Mouse (Mus musculus): ENCODE data around the gene Gm11011.
"Not testable (repeated sequence)": the region's sequence is repeated elsewhere in the genome, so short reads cannot be mapped to it uniquely, and the experiment has no call there.

The Gm11011 gene

DNA sequence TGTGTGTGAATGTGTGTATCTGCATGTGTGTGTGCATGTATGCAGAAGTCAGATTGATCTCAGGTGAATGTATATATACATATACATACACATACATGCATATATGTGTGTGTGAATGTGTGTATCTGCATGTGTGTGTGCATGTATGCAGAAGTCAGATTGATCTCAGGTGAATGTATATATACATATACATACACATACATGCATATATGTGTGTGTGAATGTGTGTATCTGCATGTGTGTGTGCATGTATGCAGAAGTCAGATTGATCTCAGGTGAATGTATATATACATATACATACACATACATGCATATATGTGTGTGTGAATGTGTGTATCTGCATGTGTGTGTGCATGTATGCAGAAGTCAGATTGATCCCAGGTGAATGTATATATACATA lies at the start of gene Gm11011:
Gm11011 (minus strand) TSS at position 101 of the 400 bp plus-strand sequence.
- not testable (repeated sequence) for DNase-seq (ENCODE audit: low read depth in 1 of 2, low spot score in 2 of 2)

DNA sequence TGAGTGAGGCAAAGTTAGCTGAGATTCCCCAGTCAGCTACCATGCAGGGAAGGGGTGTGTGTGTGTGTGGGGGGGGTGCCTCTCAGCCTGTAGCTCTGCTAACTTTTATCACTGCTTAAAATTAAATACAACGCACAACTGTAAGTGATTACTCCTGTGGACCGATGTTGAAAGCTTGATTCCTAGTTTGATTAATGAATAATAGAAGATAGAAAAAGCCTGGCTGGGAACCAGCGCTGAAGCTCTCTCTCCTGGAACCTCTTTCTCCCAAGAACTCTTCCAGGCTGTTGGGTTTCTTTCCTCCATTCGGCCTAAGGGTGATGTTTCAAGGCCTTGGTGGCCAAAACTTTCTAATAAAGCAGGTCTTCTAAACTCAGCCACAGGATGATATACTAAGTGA lies 48.9 kb upstream of the Gm11011 start:
- no peak for DNase-seq (ENCODE audit: low read depth in 1 of 2, low spot score in 2 of 2)

DNA sequence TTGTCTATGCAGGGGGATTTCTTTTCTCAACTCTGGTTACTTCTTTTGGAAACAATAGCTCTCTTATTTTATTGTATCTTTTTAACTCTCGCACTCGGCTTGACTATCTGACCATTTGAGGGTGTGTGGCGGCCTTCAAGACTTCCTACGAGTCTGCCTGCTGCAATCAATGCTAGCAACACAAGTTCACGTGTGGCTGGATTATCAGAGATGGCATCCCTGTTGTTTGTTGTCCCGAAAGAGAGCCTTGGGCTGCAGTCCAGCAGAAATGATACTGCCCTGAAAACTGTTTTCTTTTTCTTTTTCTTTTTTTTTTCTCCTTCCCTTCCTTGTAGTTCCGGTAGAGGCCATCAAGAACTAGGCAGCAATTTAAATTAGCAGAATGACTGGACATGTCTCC lies 47.9 kb upstream of the Gm11011 start:
- no peak for DNase-seq (ENCODE audit: low read depth in 1 of 2, low spot score in 2 of 2)

DNA sequence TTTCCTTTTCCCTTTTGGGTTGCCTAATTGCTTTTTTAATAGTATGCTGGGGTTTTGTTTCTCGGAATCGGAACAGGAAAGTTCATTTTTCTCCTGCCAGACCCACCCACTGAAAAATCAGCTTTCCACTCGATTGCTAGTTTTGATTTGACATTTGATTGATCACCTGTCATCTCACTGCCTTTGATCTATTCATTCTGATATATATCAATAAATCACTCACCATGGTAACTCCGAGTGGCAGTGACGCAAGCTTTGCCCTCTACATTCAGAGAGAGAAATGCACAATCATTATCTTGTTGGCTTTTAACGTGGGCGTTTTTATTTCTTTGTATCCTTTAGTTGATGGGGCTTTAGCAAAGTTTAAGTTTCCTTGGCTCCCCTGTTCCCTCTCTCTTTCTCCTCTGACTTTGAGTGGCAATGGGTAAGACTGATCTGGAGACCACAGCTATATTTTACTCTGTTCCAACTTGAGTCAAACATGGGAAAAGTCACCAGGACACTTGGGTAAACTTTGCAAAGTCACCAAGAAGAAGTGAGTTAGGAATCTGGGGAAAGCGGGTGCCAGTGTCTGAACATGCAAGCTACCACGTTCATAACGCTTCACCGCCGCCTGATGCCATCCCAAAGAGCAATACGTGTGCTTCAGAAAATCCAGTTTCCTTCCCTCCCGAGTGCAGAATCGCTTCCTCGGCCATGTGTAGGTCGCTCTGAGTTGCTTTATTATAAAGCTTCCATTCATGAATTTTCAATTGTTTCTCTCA lies 47.3 kb upstream of the Gm11011 start:
- DNase-seq (ENCODE audit: low read depth in 1 of 2, low spot score in 2 of 2): no peak

DNA sequence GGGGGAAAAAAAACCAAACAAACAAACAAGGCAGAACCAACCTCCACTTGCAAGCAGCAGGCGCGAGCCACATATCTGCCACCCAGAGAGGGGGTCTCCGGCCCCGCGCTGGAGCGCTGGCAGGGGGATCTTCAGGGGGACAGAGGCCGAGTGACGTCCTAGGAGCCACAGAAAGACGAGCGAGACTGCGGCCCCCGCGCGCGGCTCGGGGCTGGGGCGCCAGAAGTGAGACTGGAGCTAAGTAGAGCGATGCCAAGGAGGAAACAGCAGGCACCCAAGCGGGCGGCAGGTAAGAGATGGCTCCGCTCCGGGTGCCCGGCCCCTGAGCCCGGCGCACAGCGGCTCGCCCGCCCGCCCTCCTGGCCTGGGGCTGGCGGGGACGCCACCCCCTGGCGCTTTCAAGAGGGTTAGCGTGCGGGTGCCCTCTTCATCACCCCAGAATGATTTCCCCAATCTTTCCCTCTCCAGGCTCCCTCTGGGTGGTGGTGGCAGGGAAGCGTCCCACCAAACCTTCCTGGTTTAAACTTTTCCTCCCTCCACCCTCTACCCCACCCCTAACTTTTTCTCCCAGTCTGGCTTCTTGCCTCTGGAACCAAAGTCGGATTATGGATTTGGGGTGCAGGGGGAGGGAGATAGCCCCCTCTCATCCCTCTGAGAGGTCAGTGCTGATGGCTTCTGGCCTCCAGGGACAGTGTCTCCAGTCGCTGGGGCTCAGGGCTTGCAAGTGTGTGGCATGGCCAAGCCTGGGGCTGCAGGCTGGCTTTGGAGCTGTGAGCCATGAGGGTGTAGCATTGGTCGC lies 46.1 kb upstream of the Gm11011 start:
- no peak for DNase-seq (ENCODE audit: low read depth in 1 of 2, low spot score in 2 of 2)

DNA sequence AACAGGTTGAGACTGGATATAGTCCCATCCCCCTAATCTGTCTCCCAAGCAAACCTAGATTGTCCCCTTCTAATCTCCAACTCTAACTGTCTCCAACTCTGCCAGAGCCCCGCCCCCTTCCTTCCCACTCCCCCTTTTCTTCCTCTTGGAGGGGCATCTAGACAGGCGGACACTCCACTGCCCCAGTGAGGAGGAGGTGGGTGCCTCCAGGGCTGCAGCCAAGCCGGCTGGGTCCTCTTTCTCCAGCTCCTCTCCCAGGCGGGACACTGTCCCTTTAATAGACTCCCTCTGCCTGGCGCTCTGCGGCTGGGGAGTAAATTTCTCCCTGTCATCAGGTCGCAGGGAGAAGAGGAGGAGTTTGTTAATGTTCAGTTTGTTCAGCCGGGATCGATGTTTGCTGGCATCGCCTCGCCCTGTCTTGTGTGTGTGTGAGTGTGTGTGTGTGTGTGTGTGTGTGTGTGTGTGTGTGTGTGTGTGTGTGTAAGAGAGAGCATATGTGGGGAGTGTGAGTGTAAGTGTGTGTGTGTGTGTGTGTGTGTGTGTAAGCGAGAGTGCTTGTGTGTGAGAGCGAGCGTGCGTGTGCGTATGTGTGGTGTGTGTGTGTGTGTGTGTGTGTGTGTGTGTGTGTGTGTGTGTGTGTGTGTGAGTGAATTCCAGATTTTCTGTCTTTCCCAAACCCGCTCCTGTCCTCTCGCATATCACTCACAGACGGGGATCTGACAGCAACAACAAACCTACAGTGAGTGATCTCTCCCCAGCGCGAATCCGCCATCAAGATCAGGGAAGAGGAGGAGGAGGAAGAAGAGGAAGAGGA lies 45.0 kb upstream of the Gm11011 start, which contains the start of gene Tshz2:
Tshz2 (plus strand) TSS at position 676 of the 814 bp plus-strand sequence.
- no peak for DNase-seq (ENCODE audit: low read depth in 1 of 2, low spot score in 2 of 2)

DNA sequence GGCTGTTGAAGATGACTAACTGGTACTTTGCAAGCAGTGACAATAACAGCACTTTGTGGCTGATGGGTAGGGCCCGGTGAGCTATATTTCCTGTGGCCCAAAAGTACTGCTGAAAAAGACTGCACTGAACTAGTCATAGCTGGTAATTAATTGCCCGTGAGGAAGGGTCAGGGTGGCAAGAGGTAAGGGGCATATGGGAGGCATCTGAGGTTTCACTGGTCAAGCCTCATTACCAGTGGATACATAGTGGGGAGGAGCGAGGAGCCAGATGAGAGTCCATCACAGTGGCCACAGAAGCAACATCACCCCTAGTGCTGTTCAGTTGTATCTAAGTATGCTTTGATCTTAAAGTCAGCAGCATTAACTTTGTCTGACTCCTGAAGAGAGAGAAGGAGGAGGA lies 42.5 kb upstream of the Gm11011 start:
- DNase-seq (ENCODE audit: low read depth in 1 of 2, low spot score in 2 of 2): no peak

DNA sequence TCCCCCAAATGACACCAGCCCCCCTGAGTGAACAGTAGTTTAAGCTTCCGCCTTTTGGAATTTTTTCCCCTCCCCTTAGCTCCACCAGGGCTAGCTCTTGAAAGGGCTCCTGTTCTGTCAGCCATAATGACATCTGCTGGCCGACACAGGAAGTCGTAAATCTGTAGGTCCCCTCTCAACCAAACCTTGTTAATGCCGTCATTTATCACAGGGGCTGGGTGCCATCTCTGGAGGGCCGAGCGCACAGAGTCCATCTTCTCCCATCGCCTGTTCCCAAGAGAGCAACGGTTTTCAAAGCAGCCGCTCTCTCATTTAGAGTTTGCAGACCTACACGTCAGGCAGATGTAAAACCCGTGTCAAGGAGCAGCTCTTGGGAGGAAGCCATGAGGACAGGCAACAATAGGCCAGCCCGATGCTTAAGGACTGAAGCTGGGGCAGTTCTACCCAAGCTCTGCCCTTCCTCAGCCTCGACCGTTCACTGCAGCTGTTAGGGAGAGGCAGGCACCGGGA lies 33.7 kb upstream of the Gm11011 start:
- no peak for DNase-seq (ENCODE audit: low read depth in 1 of 2, low spot score in 2 of 2)

DNA sequence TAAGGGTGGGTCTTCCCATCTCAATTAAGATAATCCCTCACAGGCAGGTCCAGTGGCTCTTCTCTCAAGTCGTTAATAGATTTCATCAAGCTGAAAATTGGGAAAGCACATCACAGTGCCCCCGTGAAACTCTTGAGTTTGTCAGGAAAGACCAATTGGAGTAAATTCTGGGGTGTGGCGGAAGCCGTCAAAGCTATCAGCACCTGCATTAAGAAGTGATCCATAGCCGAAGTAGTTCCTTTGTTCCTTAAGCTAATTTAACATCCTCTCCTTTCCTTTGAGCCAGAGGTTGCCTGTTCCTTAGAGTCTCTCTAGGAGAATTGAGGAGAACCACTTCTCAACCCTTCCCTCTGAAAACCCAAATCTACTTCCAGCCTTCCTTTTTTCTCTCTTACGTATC lies 28.5 kb upstream of the Gm11011 start:
- no peak for DNase-seq (ENCODE audit: low read depth in 1 of 2, low spot score in 2 of 2)

DNA sequence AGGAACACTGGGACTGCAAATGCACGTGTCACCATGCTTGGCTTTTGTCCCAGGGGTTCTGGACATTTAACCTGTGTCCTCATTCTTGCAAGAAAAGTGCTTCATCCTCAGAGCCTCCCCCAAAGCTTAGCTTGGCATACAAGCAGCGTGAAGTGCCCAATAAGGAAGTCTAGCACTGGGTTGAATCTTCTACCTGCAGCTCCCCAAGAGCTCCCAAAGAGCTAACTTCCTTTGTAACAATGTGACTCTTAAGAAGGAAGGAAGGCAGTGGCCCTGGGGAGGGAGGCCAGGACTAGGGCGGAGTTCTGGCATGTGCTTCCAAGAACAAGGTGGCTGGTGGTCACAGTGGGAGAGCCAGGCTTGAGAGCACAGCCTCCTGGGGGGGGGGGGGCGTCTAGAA lies 27.1 kb upstream of the Gm11011 start:
- DNase-seq (ENCODE audit: low read depth in 1 of 2, low spot score in 2 of 2): no peak

DNA sequence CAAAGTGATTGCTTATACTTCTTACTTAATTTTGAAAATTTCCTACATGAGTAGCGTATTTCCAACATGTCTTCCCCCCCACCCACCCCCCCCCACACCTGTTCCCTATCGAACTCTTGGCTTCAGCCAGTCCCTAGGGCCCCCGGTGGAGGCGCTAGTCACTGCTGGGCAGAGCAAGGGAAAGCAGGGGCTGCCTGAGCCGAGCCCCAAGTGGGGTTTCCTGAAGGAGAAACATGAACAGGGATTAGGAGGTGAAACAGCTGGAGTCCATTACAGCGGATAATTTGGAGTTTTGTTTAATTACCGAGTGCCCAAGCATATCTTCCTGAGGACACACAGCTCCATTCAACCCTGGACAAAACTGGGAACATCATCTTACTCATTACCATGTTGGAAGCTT lies 24.0 kb upstream of the Gm11011 start:
- DNase-seq (ENCODE audit: low read depth in 1 of 2, low spot score in 2 of 2): no peak

DNA sequence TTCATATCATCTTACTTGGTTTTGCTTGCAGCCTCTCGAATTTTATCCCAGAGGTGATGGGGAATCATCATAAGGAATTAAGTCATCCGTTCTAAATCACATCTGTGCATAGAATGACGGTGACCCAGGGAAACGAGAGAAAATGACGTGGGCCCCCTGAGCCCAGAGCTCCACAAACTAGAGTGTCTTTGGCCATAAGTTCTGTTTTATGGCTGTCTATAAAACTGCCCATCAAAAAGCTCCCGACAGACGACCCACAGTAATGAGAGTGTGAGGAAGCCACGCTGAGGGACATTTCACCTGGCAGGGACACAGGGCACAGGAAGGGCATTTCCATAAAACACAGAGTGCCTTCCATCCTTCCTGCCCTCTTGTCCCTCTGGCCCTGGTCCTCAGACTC lies 23.3 kb upstream of the Gm11011 start:
- no peak for DNase-seq (ENCODE audit: low read depth in 1 of 2, low spot score in 2 of 2)

DNA sequence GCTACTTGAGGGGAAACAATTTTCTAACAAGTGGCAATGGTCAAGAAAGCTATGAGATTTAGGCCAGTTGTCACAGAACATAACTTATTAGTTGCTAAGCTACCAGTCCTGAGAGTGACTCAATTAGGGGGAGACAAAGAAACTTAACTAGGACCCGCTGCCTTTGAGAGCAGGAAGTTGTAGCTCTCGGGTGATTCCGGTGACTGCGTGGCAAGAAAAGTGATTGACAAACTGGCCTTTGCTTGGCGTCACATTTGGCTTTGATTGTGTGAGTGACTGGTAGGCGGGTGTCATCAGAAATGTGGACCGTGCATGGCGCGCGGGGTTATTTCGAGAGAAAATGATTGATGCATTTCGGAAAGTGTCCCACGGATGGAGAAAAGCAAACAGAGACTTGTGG lies 22.4 kb upstream of the Gm11011 start:
- DNase-seq (ENCODE audit: low read depth in 1 of 2, low spot score in 2 of 2): no peak

DNA sequence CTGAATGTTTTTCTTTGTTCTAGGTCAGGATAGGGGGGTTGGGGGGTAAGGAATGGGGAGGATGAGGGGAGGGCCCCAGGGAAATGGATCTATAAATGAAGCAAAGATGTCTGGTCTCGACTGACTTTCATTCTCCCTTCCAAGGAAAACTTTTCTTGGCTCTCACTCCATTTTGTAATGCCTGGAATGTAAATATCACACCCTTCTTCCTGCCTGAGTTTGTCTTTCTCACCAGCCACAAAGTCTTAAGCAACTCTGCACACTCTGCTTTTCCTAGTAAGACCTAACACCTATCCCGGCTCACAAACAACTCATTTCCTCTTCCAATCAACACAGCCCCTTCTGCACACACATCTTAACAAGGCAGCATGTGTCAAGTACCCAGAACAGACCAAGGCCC lies 20.2 kb upstream of the Gm11011 start:
- DNase-seq (ENCODE audit: low read depth in 1 of 2, low spot score in 2 of 2): no peak

DNA sequence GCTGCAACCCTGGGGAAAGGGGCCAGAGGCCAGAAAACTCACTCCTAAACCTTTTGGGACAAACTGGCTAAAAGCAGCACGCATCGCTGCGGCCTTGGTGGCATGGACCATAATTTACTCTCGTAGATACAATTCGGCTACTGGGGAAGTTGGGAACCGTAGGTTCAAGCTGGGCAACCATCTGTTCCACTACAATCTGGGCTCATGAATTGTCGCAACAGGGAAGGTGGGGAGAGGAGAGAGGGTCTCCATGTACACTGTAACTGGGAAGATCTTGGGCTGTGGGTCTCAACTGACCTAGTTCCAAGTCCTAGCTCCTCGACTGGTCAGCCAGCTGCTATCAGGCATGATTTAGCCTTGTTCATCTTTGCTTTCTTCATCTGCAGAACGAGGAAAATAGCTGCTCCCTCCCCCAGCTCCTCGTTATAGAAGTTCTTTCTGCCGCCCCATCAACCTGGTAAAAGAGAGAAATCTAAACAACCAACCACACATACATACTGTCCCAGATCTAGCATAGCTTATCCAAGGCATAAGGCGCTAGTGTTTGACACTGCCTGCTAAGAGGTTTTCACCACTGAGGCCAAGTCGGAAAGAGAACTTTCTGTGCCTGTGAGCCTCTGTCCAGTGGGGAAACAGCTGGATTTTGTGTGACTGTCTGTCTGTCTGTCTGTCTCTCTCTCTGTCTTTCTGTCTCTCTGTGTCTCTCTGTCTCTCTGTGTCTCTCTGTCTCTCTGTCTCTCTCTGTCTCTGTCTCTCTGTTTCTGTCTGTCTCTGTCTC lies 19.5 kb upstream of the Gm11011 start:
- DNase-seq (ENCODE audit: low read depth in 1 of 2, low spot score in 2 of 2): no peak

DNA sequence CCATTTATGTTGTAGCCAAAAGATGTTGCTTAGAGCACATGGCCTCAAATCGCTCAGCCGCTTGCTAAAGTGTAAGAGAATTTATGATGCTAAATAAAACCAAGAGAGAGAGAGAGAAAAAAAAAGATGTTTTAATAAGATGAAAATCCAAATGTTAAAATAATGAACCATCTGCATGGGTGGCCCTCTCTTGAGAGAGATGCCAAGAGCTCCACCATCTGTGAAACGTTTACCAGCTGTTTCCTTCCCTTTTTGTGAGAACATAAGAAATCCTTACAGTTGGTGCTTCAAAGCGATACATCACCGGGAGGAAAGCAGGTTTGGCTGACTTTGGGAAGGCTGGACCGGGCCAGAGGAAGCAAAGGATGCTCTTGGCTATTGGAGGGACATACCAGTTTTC lies 12.6 kb upstream of the Gm11011 start:
- no peak for DNase-seq (ENCODE audit: low read depth in 1 of 2, low spot score in 2 of 2)

DNA sequence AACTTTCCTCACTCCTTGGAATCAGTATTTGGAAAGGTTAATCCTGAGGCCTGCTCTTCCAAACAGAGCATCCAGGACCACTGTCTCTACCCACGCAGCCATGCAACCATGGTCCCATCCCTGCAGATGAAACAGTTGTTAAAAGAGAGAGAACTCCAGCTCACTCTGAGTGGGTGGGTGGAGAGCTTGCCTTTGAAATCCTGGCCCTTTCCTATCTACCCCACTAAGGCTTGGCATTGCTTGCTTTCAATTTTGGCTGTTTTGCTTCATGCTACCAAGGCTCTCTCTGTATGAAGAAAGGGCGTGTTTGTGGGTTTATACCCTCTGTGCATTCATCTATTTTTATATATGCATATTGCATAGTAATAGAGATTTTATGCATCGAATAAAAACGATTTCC lies 12.0 kb upstream of the Gm11011 start:
- no peak for DNase-seq (ENCODE audit: low read depth in 1 of 2, low spot score in 2 of 2)

DNA sequence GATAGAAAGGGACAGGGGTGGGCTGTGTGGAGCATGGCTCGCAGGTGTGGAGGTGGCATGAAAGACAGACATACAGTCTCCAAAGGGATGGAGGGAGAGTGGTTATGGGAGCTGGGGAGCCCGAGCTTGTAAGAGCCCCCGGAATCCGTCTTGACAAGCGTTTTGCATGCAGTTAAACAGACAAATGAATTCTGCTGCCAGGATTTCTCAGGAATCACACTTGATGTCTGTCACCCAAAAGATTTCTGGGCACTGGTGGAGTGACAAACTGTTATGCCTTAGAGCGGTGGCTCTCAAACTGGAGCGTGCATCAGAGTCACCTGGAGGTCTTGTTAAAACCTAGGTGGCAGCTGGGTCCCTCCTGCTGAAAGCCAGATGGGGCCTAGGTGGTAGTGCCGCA lies 10.4 kb upstream of the Gm11011 start:
- no peak for DNase-seq (ENCODE audit: low read depth in 1 of 2, low spot score in 2 of 2)

DNA sequence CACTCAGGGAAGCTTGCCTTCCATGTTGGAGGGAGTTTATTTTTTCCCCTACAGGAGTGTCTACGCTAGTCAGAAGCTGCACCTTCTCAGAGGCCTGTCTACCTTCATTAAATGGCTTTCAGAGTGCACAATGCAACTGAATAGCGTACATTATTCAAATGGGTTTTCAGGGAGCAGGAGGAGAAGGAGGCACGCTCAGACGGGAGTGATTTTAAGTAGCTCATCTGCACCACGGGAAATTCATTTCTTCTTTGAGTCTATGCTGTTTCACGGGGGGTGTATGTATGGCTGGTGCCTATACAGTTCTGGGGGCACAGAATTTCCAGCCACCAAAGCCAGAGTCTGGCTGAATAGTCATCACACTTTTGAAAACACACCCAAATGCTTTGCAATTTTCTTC lies 9.8 kb upstream of the Gm11011 start:
- DNase-seq (ENCODE audit: low read depth in 1 of 2, low spot score in 2 of 2): no peak

DNA sequence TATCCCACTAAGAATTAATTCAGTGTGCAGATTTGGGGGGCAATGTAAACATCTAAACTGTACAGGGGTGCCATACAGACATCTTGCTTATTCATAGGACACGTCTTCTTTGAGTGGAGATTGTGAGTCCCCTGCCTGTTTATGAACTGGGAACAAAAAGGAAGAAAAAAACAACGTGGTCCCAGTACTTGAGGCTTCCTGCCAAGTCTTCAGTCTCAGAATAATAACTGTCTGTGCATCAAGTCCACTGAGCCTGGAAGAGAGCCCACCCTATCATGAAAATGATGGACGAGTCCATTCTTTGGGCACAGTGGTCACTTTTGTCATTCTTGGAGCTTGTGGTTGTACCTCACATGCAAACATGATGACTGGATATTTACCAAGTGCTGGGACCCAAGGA lies 6.2 kb upstream of the Gm11011 start:
- DNase-seq (ENCODE audit: low read depth in 1 of 2, low spot score in 2 of 2): no peak

DNA sequence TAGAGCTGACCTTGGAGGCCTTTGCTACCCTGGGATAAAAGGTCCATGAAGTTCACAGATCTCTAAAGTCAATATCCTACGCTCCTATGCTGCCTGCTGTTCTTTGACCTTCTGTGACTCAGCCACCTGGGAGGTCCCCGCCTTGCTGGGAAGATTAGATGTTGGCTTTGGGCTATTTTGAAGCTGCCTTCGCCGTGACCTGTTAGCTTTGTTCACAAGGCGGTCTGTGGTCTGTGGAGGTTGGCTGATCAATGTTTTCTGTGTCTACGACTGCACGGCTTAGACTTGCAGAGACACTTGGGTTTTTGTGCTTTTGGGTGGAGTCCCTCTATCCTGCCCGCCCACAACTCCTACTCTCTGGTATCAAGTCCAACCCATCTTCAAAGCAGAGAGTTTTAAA lies 2.9 kb upstream of the Gm11011 start:
- no peak for DNase-seq (ENCODE audit: low read depth in 1 of 2, low spot score in 2 of 2)
